Mouse (Mus musculus): ENCODE results near the gene Snx8. TPM values are rescaled to one million over a fixed set of nuclear protein-coding genes. Genes with fewer than 3 reads are reported as not detected.

Gene Snx8
- polyA plus RNA-seq, 1 experiment from 2014 or later, result 19.3 TPM

GRCm38 (mm10) chr5:140357466-140357865, 31.6 kb downstream of the Snx8 start:
- no peak overlapping the region for H3K4me3 ChIP-seq (replicated peaks; ENCODE audit: low read length)
- H3K4me2 ChIP-seq (ENCODE audit: low read depth, low read length), result no peak overlapping the region
- no peaks in the 10 kb centered on the region for H3K4me1 ChIP-seq (ENCODE audit: control insufficient read depth, insufficient read depth, low read length)
- 78% methylated on average over 3 of the region's 3 CpGs for WGBS
- no peaks in the 10 kb centered on the region for H3K27me3 ChIP-seq (ENCODE audit: control insufficient read depth, insufficient read depth, low read length)
- H3K36me3 ChIP-seq (ENCODE audit: control insufficient read depth, insufficient read depth, low read length), result peaks cover 6% of the 10 kb centered on the region
- no peak overlapping the region for H3K27ac ChIP-seq (ENCODE audit: low read length)
- no peak overlapping the region for H3K9ac ChIP-seq (ENCODE audit: low read length)
- no peak for ATAC-seq (ENCODE audit: insufficient read depth, low FRiP score)
- no peaks in the 10 kb centered on the region for H3K9me3 ChIP-seq (replicated peaks; ENCODE audit: control insufficient read depth, low read length)

- Histone ChIP-seq H3K27me3 (ENCODE audit: control insufficient read depth, insufficient read depth, low read length) (no peaks in the 10 kb centered on the region), H3K4me3 (replicated peaks; ENCODE audit: low read length) (no peak overlapping the region), H3K4me2 (ENCODE audit: low read depth, low read length) (no peak overlapping the region), H3K9ac (ENCODE audit: low read length) (no peak overlapping the region), H3K36me3 (ENCODE audit: control insufficient read depth, insufficient read depth, low read length) (peaks cover 9% of the 10 kb centered on the region), H3K4me1 (ENCODE audit: control insufficient read depth, insufficient read depth, low read length) (no peaks in the 10 kb centered on the region), H3K9me3 (replicated peaks; ENCODE audit: control insufficient read depth, low read length) (no peaks in the 10 kb centered on the region), H3K27ac (ENCODE audit: low read length) (no peak overlapping the region)
- ATAC-seq (ENCODE audit: insufficient read depth, low FRiP score), result no peak
- 83% methylated on average over 11 of the region's 11 CpGs for WGBS
Measured at GRCm38 (mm10) chr5:140355934-140356333, 33.1 kb downstream of the Snx8 start.

GRCm38 (mm10) chr5:140352352-140352751, 36.7 kb downstream of the Snx8 start:
- no peaks in the 10 kb centered on the region for H3K9me3 ChIP-seq (replicated peaks; ENCODE audit: control insufficient read depth, low read length)
- peaks cover 9% of the 10 kb centered on the region for H3K36me3 ChIP-seq (ENCODE audit: control insufficient read depth, insufficient read depth, low read length)
- no peak overlapping the region for H3K9ac ChIP-seq (ENCODE audit: low read length)
- 91% methylated on average over 6 of the region's 6 CpGs for WGBS
- H3K4me3 ChIP-seq (replicated peaks; ENCODE audit: low read length), result no peak overlapping the region
- no peaks in the 10 kb centered on the region for H3K4me1 ChIP-seq (ENCODE audit: control insufficient read depth, insufficient read depth, low read length)
- H3K27me3 ChIP-seq (ENCODE audit: control insufficient read depth, insufficient read depth, low read length), result no peaks in the 10 kb centered on the region
- H3K27ac ChIP-seq (ENCODE audit: low read length), result no peak overlapping the region
- ATAC-seq (ENCODE audit: insufficient read depth, low FRiP score), result no peak
- no peak overlapping the region for H3K4me2 ChIP-seq (ENCODE audit: low read depth, low read length)

- no peak overlapping the region for H3K27ac ChIP-seq (ENCODE audit: low read length)
- no peaks in the 10 kb centered on the region for H3K9me3 ChIP-seq (replicated peaks; ENCODE audit: control insufficient read depth, low read length)
- H3K36me3 ChIP-seq (ENCODE audit: control insufficient read depth, insufficient read depth, low read length), result peaks cover 9% of the 10 kb centered on the region
- H3K27me3 ChIP-seq (ENCODE audit: control insufficient read depth, insufficient read depth, low read length), result no peaks in the 10 kb centered on the region
- no peak for ATAC-seq (ENCODE audit: insufficient read depth, low FRiP score)
- no peak overlapping the region for H3K4me3 ChIP-seq (replicated peaks; ENCODE audit: low read length)
- no peaks in the 10 kb centered on the region for H3K4me1 ChIP-seq (ENCODE audit: control insufficient read depth, insufficient read depth, low read length)
- H3K4me2 ChIP-seq (ENCODE audit: low read depth, low read length), result no peak overlapping the region
- WGBS, result 89% methylated on average over 8 of the region's 8 CpGs
- no peak overlapping the region for H3K9ac ChIP-seq (ENCODE audit: low read length)
Measured at GRCm38 (mm10) chr5:140350731-140351497, 38.1 kb downstream of the Snx8 start.

GRCm38 (mm10) chr5:140349882-140350281, 39.2 kb downstream of the Snx8 start:
- peaks cover 14% of the 10 kb centered on the region for H3K36me3 ChIP-seq (ENCODE audit: control insufficient read depth, insufficient read depth, low read length)
- no peak overlapping the region for H3K27ac ChIP-seq (ENCODE audit: low read length)
- H3K4me3 ChIP-seq (replicated peaks; ENCODE audit: low read length), result no peak overlapping the region
- H3K27me3 ChIP-seq (ENCODE audit: control insufficient read depth, insufficient read depth, low read length), result no peaks in the 10 kb centered on the region
- ATAC-seq (ENCODE audit: insufficient read depth, low FRiP score), result no peak
- no peaks in the 10 kb centered on the region for H3K9me3 ChIP-seq (replicated peaks; ENCODE audit: control insufficient read depth, low read length)
- WGBS, result 93% methylated on average over 9 of the region's 9 CpGs
- H3K4me2 ChIP-seq (ENCODE audit: low read depth, low read length), result no peak overlapping the region
- H3K9ac ChIP-seq (ENCODE audit: low read length), result no peak overlapping the region
- no peaks in the 10 kb centered on the region for H3K4me1 ChIP-seq (ENCODE audit: control insufficient read depth, insufficient read depth, low read length)

- H3K4me1 ChIP-seq (ENCODE audit: control insufficient read depth, insufficient read depth, low read length), result no peaks in the 10 kb centered on the region
- H3K27ac ChIP-seq (ENCODE audit: low read length), result no peak overlapping the region
- no peaks in the 10 kb centered on the region for H3K27me3 ChIP-seq (ENCODE audit: control insufficient read depth, insufficient read depth, low read length)
- no peak overlapping the region for H3K4me2 ChIP-seq (ENCODE audit: low read depth, low read length)
- no peak for ATAC-seq (ENCODE audit: insufficient read depth, low FRiP score)
- H3K4me3 ChIP-seq (replicated peaks; ENCODE audit: low read length), result no peak overlapping the region
- no peaks in the 10 kb centered on the region for H3K9me3 ChIP-seq (replicated peaks; ENCODE audit: control insufficient read depth, low read length)
- H3K9ac ChIP-seq (ENCODE audit: low read length), result no peak overlapping the region
- H3K36me3 ChIP-seq (ENCODE audit: control insufficient read depth, insufficient read depth, low read length), result 0 out of 2 replicates have a peak, but pooled peaks cover 8% of the 10 kb centered on the region
- WGBS, result 91% methylated on average over 1 of the region's 1 CpGs
Measured at GRCm38 (mm10) chr5:140346050-140346449, 43.0 kb downstream of the Snx8 start.

GRCm38 (mm10) chr5:140345244-140345643, 43.8 kb downstream of the Snx8 start:
- H3K4me3 ChIP-seq (replicated peaks; ENCODE audit: low read length), result no peak overlapping the region
- no peaks in the 10 kb centered on the region for H3K27me3 ChIP-seq (ENCODE audit: control insufficient read depth, insufficient read depth, low read length)
- 0 out of 2 replicates have a peak, but pooled peaks cover 10% of the 10 kb centered on the region for H3K36me3 ChIP-seq (ENCODE audit: control insufficient read depth, insufficient read depth, low read length)
- H3K9ac ChIP-seq (ENCODE audit: low read length), result no peak overlapping the region
- ATAC-seq (ENCODE audit: insufficient read depth, low FRiP score), result no peak
- H3K27ac ChIP-seq (ENCODE audit: low read length), result no peak overlapping the region
- WGBS, result 83% methylated on average over 4 of the region's 4 CpGs
- no peak overlapping the region for H3K4me2 ChIP-seq (ENCODE audit: low read depth, low read length)
- no peaks in the 10 kb centered on the region for H3K9me3 ChIP-seq (replicated peaks; ENCODE audit: control insufficient read depth, low read length)
- no peaks in the 10 kb centered on the region for H3K4me1 ChIP-seq (ENCODE audit: control insufficient read depth, insufficient read depth, low read length)

GRCm38 (mm10) chr5:140342880-140343279, 46.2 kb downstream of the Snx8 start:
- no peaks in the 10 kb centered on the region for H3K4me1 ChIP-seq (ENCODE audit: control insufficient read depth, insufficient read depth, low read length)
- no peak for ATAC-seq (ENCODE audit: insufficient read depth, low FRiP score)
- H3K4me2 ChIP-seq (ENCODE audit: low read depth, low read length), result no peak overlapping the region
- H3K36me3 ChIP-seq (ENCODE audit: control insufficient read depth, insufficient read depth, low read length), result peaks cover 21% of the 10 kb centered on the region
- no peak overlapping the region for H3K9ac ChIP-seq (ENCODE audit: low read length)
- 79% methylated on average over 4 of the region's 4 CpGs for WGBS
- no peak overlapping the region for H3K27ac ChIP-seq (ENCODE audit: low read length)
- H3K4me3 ChIP-seq (replicated peaks; ENCODE audit: low read length), result no peak overlapping the region
- no peaks in the 10 kb centered on the region for H3K27me3 ChIP-seq (ENCODE audit: control insufficient read depth, insufficient read depth, low read length)
- no peaks in the 10 kb centered on the region for H3K9me3 ChIP-seq (replicated peaks; ENCODE audit: control insufficient read depth, low read length)

GRCm38 (mm10) chr5:140339836-140340235, 49.2 kb downstream of the Snx8 start:
- H3K9me3 ChIP-seq (replicated peaks; ENCODE audit: control insufficient read depth, low read length), result no peaks in the 10 kb centered on the region
- ATAC-seq (ENCODE audit: insufficient read depth, low FRiP score), result no peak
- H3K4me1 ChIP-seq (ENCODE audit: control insufficient read depth, insufficient read depth, low read length), result no peaks in the 10 kb centered on the region
- H3K4me2 ChIP-seq (ENCODE audit: low read depth, low read length), result no peak overlapping the region
- H3K9ac ChIP-seq (ENCODE audit: low read length), result no peak overlapping the region
- no peak overlapping the region for H3K27ac ChIP-seq (ENCODE audit: low read length)
- peaks cover 17% of the 10 kb centered on the region for H3K36me3 ChIP-seq (ENCODE audit: control insufficient read depth, insufficient read depth, low read length)
- no peaks in the 10 kb centered on the region for H3K27me3 ChIP-seq (ENCODE audit: control insufficient read depth, insufficient read depth, low read length)
- WGBS, result 85% methylated on average over 3 of the region's 3 CpGs
- H3K4me3 ChIP-seq (replicated peaks; ENCODE audit: low read length), result no peak overlapping the region
